18 mouse cellular contexts compared by ENCODE assay signal in genomic region chr9:77826237-77826636, GRCm38 (mm10).
DNase-seq lines count a peak whose midpoint lies in the region; ATAC-seq and TF ChIP-seq lines count a peak whose summit lies in the region.
"Had no signal": no experiment of that assay in that cellular context is flagged by ENCODE, and none has a peak within 500 bp of the region (broad histone marks: within the 10 kb centered on the region; RNA-seq: fewer than 3 reads in every experiment).

No protein-coding gene starts in this region.

- no peak for ATAC-seq in kidney, embryonic 16.5 days (ENCODE audit: low FRiP score, low TSS enrichment)
- no peak for ATAC-seq in limb, embryonic 14.5 days (ENCODE audit: low FRiP score, low read depth)
- ATAC-seq: forebrain, postnatal 0 days; midbrain, embryonic 13.5 days had no signal

- no peak overlapping the region for H3K4me3 ChIP-seq in gastrocnemius, adult 2 months
- H3K4me3 ChIP-seq in kidney, embryonic 16.5 days (ENCODE audit: low read length): no peak overlapping the region
- H3K4me3 ChIP-seq in kidney, adult 2 months (ENCODE audit: insufficient read depth, low read depth, low read length): no peak overlapping the region
- no peak overlapping the region for H3K4me3 ChIP-seq in limb, embryonic 14.5 days (replicated peaks; ENCODE audit: low read length)
- H3K4me3 ChIP-seq: heart, embryonic 12.5 days; hindbrain, embryonic 15.5 days; midbrain, embryonic 13.5 days had no signal

- WGBS in kidney, embryonic 16.5 days: 33% methylated on average over 4 of the region's 4 CpGs
- 53% methylated on average over 4 of the region's 4 CpGs for WGBS in kidney, adult 2 months
- 29% methylated on average over 4 of the region's 4 CpGs for WGBS in limb, embryonic 14.5 days

- no peak overlapping the region for H3K4me2 ChIP-seq in kidney, embryonic 16.5 days (replicated peaks; ENCODE audit: low read depth, low read length)
- no peak overlapping the region for H3K4me2 ChIP-seq in limb, embryonic 14.5 days (replicated peaks; ENCODE audit: low read depth, low read length, severe bottlenecking)
- H3K4me2 ChIP-seq: heart, embryonic 12.5 days; hindbrain, embryonic 15.5 days; midbrain, embryonic 13.5 days had no signal

- TF ChIP-seq POLR2A in kidney, adult 2 months (IDR thresholded peaks at IDR 0.05; ENCODE audit: low read depth, low read length): no peak
- no peak for TF ChIP-seq POLR2A in limb, embryonic 14.5 days (IDR thresholded peaks at IDR 0.05; ENCODE audit: borderline replicate concordance, extremely low read depth, insufficient read depth, insufficient read length)

- no peak for DNase-seq in gastrocnemius, adult 2 months
- no peak for DNase-seq in gastrocnemius, adult 18-20 months (ENCODE audit: low spot score)
- DNase-seq in kidney, adult 2 months: no peak
- DNase-seq in NIH3T3 (ENCODE audit: low read depth): peak; percentile 5
- DNase-seq in limb, embryonic 14.5 days (ENCODE audit: low spot score): no peak
- no peak for DNase-seq in embryo, embryonic 10 days (ENCODE audit: low spot score)
- DNase-seq in urinary bladder, adult 18-20 months (ENCODE audit: low spot score in 2 of 2): no peak
- DNase-seq: adrenal gland, adult 2 months; cerebellum, adult 11-12 months; cerebellum, postnatal 25 days; forebrain, postnatal 0 days; kidney, adult 9 months; right cerebral cortex, adult 18-20 months; thymus, postnatal 36 days had no signal

- peaks cover 12% of the 10 kb centered on the region for H3K4me1 ChIP-seq in kidney, embryonic 16.5 days (ENCODE audit: insufficient read depth, low read length)
- H3K4me1 ChIP-seq in kidney, adult 2 months (ENCODE audit: control insufficient read depth, insufficient read depth, low read length): no peaks in the 10 kb centered on the region
- peaks cover 13% of the 10 kb centered on the region; the same call in 1 of the 2 replicates for H3K4me1 ChIP-seq in limb, embryonic 14.5 days (ENCODE audit: control insufficient read depth, insufficient read depth, low read length)
- H3K4me1 ChIP-seq: heart, embryonic 12.5 days had no signal

- no peak overlapping the region for H3K9ac ChIP-seq in kidney, embryonic 16.5 days (replicated peaks; ENCODE audit: low read length)
- no peak overlapping the region for H3K9ac ChIP-seq in limb, embryonic 14.5 days (ENCODE audit: low read depth, low read length, severe bottlenecking)
- H3K9ac ChIP-seq: forebrain, postnatal 0 days; heart, embryonic 12.5 days; hindbrain, embryonic 15.5 days; midbrain, embryonic 13.5 days had no signal

- TF ChIP-seq CTCF in gastrocnemius, adult 2 months (IDR thresholded peaks at IDR 0.05): no peak
- TF ChIP-seq CTCF in kidney, adult 2 months (conservative IDR thresholded peaks at IDR 0.05; ENCODE audit: insufficient read depth, insufficient read length, low read depth, low read length): no peak

- peak overlapping the region; percentile 74 for H3K27ac ChIP-seq in gastrocnemius, adult 2 months
- peak overlapping the region; percentile 31; the same call in 1 of the 2 replicates for H3K27ac ChIP-seq in kidney, embryonic 16.5 days (ENCODE audit: low read length)
- no peak overlapping the region for H3K27ac ChIP-seq in kidney, adult 2 months (ENCODE audit: insufficient read depth, low read depth, low read length)
- H3K27ac ChIP-seq in limb, embryonic 14.5 days (replicated peaks; ENCODE audit: low read depth, low read length): 0 out of 2 replicates have a peak overlapping the region, but pooled peaks have one; percentile 43
- H3K27ac ChIP-seq: hindbrain, embryonic 15.5 days; midbrain, embryonic 13.5 days had no signal

- no peaks in the 10 kb centered on the region for H3K27me3 ChIP-seq in kidney, embryonic 16.5 days (ENCODE audit: insufficient read depth, low read length)
- H3K27me3 ChIP-seq in kidney, adult 2 months (replicated peaks; ENCODE audit: control insufficient read depth, insufficient read depth, low read length): no peaks in the 10 kb centered on the region
- H3K27me3 ChIP-seq in limb, embryonic 14.5 days (ENCODE audit: control insufficient read depth, insufficient read depth, low read length): no peaks in the 10 kb centered on the region
- H3K27me3 ChIP-seq: heart, embryonic 12.5 days; hindbrain, embryonic 15.5 days; midbrain, embryonic 13.5 days had no signal

- intact Hi-C loops in gastrocnemius, adult 2 months (cut with DNase I): no loop called here

- no peaks in the 10 kb centered on the region for H3K36me3 ChIP-seq in kidney, embryonic 16.5 days (ENCODE audit: insufficient read depth, low read length)
- H3K36me3 ChIP-seq in kidney, adult 2 months (ENCODE audit: control insufficient read depth, insufficient read depth, low read length): no peaks in the 10 kb centered on the region
- no peaks in the 10 kb centered on the region for H3K36me3 ChIP-seq in limb, embryonic 14.5 days (ENCODE audit: control insufficient read depth, insufficient read depth, low read length)
- H3K36me3 ChIP-seq: heart, embryonic 12.5 days; hindbrain, embryonic 15.5 days; midbrain, embryonic 13.5 days had no signal

- H3K9me3 ChIP-seq in kidney, embryonic 16.5 days (ENCODE audit: low read length): no peaks in the 10 kb centered on the region
- H3K9me3 ChIP-seq in limb, embryonic 14.5 days (ENCODE audit: control insufficient read depth, low read length): no peaks in the 10 kb centered on the region
- H3K9me3 ChIP-seq: heart, embryonic 12.5 days; hindbrain, embryonic 15.5 days; midbrain, embryonic 13.5 days had no signal
